Mouse (Mus musculus) cerebellum, adult 11-12 months (tissue): ENCODE results near the gene Snapc4.
A peak's percentile ranks its signal among the peaks of the same experiment; 100 is the strongest.

ENCODE experiments used
- DNase-seq: peaks from one replicate; pipeline ENCODE4 v3.0.0; 2022

Snapc4 gene

DNA sequence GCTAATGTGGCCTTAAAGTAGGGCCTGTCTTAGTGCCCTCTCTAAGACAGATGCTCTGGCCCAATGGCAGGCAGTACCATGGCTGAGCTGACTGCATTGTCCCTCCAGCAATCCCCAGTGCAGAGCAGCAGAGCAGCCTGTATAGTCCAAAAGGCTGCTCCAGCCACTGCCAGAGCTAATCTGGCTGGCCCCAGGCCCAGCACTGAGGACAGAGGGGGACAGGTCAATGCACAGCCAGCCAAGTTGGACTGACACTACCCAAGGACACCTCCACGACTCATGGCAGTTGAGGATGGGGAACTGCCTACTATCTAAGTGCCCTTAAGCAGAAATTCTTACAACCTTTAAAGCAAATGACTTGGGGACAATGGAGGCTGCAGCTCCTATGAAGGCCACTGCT is 11.9 kb downstream of the Snapc4 start:
- DNase-seq = no peak

DNA sequence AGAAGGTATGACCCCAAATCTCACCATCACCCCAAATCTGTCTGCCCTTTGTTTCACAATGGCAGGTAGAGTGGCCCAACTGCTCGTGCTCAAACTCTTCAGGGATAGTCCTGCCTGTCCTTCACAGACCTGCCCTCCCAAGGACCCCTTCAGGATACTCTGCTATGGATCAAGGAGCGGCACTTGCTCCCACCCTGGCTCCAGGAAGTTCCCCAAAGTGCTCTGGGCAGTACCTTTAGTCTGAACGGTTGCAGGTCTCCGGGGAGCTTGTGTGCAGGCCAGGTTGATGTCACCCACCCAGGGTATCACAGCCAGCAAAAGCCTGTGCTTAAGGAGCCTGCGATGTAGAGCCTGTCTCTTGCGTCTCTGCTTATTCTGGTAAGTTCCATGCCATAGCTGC is 12.5 kb downstream of the Snapc4 start:
- no peak for DNase-seq

DNA sequence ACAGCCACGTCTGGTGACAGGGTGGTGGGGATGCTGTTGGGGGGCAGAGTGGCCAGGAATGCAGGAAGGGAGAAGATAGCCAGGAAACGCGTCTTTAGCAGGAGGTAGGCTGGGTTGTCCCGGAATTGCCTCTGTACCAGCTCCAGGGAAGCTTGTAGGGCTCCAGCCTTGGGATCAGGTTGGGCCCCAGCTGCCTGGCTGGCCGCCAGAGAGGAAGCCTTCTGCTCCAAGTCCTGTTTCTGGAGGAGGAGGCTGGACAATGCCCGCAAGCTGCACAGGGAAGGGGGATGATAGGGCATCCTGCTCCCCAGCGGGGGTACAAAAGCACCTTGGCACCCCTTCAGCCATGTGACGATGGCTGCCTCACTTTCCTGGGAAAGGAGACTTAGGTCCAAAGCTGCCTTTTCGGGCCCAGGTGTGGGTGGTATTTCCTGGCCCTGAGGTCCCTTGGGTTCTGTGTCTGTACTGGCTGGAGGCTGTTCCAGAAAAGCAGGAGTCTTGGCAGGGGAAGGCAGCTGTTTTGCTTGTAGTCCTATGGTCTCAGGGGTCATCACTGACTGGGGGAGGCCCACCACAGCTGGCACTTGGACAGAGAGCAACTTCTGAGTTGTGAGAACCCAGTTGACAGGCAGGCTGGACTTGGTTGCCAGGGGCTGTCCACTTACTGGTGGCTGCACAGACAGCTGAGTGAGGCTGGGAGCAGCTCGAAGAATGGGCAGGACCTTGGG is 15.6 kb downstream of the Snapc4 start:
- DNase-seq = peak; percentile 76

DNA sequence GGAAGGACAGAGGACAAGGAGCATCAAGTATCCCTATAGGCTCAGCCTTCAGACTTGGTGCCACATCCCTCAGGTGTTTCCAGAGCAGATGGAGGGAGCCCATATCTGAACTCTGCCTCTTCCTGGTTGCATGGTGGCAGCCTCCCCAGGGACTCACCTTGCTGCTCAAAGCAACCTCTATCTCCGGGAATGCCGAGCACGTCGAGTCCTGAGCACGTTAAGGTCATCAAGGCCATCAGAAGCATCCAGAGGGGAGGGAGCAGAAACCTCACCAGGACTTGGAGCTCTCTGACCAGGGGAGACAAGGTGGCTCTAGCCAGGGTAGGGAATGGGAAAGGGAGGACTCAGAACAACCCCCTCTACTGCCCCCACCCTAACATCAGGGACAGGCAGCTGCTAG is 17.0 kb downstream of the Snapc4 start:
- no peak for DNase-seq

DNA sequence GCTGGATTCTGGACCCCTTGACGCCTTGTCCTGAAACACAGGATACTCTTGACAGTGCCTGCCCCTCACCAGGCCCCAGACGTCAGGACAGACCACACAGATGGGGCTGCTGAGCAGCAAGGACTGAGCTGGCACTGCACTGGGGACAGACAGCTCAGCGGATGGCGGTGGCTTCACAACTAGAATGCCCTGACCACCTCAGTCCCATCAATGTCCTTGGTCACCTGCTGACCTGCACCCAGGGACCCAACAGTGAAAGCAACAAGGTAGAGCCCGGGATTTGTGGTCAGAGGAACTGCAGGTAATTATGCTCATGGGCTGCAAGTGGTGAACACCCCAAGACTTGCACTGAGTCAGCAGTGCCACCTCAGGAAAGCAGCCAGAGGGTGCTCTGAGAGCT is 17.5 kb downstream of the Snapc4 start:
- no peak for DNase-seq

DNA sequence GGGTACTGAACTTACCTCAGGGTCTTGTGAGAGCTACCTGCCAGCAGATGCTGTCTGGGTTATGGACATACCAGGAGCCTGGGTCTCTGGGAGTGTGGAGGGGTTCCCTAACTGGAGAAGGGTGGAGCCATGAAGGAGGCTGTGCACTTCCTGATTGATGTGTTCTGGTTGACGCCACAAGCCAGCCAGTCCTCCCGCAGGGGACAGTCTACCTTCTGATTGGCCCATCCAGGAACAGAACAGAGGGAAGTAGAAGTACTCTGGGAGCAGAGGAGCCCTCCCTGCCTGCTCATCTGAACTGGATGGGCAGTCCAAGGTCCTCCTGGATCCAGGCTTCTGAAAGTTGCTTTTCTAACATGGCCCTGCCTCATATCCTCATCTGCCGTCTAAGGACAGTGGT is 19.7 kb downstream of the Snapc4 start, which contains the start of gene Card9:
Card9 (minus strand) TSS at position 147 of the 400 bp plus-strand sequence.
- no peak for DNase-seq

DNA sequence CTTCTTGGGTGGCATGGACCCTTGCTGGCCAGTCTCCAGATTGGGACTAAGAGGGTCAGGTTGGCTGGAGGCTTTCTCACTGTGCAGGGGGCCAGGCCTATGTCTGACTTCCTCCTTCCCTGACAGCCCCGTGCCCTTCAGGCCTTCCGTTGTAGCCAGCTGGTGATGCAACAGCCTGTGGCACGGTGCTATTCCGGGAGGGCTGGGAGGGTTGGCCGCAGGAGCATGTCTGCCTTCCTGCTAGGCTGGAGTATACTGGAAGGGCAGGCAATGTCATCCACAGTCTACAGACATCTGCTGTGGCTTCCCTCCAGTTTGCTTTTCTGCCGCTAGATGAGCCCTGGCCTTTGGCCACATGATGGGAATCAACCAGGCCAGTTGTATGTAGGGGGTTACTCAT is 20.5 kb downstream of the Snapc4 start:
- DNase-seq = no peak

DNA sequence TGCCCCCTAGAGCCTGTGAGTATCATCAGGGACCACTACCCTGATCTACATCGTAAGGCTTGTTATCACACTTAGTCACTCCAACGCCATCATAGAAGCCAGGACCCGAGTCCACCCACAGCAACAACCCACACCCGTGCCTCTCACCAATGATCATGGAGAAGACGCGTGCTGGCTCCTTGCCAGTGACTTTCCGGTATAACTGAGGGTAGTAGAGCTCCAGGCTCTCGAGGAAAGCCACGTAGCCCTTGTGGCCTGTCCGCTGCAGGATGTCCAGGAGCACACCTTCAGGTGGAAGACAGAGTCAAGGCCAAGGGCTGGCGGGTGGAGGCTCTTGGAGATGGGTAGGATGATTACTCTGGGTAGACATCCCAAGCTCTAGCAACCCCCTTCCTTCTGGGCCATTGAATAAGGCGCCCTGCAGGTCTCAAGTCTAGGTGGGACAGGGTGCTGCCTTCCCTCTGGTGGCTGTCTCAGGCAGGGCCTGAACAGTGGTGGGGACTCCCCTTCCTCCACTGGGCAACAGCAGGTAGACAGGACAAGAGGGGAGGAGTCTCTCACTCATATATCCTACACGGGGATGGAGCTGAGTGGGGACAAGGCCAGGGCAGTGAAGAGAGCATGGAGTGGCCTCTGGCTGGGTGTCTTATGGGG is 21.7 kb downstream of the Snapc4 start:
- no peak for DNase-seq

DNA sequence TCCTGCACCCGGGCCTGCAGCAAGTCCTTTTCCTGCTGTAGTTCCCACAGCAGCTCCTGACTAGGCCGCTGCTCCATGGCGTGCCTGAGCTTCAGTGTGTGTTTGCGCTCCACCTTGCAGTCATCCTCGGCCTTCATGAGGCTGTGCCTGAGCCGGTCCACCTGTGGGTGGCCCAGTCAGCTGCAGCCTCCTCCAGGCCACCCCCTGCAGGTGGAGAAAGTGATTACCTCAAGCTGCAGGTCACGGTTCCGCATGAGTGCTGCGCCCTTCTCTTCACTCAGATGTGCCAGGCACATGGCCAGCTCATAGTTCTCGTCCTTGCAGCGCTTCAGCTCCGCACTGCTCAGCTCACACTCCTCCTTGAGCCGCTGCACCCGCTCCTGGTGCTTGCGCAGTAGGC is 23.0 kb downstream of the Snapc4 start:
- DNase-seq = peak; percentile 49

DNA sequence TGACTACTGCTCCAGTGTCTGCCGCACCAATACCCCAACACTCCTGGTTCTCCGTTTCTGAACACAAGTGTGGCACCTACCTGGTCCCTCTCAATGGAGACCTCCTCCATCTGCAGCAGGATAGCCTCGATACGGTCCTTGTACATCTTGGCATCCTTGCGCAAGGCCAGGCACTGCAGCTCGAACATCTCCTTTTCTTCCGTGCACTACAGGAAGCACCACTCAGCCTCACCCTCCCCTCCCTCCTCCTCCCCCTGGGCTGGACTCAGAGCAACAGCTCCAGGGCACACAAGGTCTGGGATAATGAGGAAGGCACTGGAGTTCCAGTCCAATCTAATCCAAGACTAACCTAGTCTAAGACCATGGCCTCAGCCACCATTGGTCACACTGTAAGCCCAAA is 23.8 kb downstream of the Snapc4 start:
- peak; percentile 30 for DNase-seq

DNA sequence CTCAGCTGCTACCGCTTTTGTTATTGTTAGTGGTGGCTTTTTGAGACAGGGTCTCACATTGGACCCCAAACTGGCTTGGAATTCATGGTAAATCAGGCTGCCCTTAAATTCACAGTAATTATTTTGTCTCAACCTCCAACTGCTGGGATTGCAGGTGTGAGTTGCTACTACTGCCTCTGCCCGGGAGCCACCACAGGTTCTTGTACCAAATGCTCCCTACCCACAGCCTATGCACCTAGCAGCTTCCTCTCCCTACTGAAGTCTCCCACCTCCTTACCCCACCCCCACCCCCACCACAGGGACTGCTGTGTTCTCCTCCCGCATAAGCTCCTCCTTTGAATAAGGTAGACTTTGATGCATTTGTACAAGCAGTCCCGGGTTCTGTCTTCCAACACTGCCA is 24.2 kb downstream of the Snapc4 start:
- no peak for DNase-seq

DNA sequence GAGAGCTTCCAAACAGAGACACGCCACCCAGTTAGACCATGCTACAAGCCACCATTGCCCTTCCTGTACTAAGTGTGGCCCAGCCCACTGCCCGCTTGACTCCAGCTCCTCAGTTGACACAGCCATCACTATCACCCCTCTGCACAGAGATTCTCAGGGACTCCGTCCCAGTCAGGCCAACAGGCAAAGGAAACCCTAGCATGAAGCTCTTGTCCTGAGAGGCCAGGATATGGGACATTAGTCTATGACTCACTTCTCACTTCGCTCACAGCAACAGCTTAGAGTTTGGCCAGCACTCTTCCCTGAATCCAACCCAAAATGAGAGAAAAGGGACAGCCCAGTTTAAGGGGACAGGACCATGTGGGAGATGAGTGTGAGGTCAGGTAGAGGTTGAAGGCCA is 26.1 kb downstream of the Snapc4 start:
- no peak for DNase-seq

DNA sequence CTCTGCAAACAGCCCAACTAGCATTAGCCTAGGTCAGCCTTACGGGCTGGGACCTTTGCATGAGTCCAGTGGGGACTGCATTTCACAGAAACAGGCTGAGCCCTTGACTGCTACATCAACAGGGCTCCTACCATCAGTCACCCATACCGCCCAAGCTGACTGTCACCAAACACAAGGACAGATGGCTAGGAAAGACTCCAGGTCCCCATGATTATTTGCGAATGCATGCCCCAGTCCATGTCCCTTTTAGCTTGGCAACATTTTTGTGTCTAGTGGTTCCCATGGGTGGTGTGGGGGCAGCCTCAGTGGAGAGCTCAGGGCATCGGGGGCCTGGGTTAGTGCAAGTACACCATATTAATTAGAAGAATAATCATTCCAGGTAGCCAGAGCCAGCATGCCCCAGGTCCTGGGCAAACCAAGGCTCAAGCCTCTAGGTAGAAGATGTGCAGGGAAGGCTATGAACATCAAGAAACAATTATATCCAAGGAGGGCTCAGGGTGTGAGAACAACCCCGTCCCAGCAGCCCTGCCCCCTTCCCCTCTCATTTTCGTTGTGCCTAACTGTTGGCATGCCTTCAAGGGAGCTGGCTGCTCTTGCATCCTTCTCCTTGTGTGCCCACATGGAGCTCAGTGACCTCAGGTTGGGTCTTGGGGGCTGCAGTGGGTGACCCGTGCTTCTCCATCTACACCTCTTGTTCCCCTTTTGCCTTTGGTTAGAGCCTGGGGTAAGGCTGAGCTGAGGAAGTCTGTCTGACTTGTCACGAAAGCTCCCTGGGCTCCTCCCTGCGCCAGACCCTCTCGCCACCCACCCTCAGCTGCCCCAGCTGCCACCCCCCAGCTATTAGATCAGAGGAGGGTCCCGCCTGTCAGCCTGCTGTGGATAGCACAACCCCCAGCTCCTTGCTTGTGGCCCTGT is 27.1 kb downstream of the Snapc4 start:
- peak; percentile 68 for DNase-seq

DNA sequence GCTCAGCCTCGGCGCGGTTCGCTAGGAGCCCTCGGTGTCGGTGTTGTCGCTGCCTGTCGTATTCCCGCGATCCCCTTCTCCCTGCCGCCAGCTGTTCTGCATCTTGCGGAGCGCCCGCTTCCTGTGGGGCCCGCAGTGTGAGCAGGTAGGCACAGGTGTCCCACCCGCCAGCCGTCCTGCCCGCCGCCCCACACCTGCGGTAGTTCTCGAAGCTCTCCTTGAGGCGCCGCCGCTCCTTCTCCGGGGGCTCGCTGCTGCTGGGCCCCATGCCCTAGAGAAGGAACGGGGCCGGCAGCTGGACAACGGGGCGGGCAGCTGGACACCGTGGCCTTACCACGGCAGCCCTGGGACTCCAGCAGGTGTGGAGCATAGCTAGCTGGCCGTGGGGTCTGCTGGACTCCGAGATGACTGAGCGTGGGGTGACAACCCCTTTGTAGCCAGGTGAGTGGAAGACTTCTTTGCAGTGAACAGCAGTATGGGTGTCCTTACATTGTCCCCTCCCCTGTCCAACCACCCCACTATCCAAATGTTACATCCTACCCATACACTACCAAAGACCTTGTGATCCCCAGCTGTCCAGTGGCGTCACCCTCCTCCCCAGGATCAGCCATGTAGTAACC is 28.1 kb downstream of the Snapc4 start:
- peak; percentile 71 for DNase-seq

DNA sequence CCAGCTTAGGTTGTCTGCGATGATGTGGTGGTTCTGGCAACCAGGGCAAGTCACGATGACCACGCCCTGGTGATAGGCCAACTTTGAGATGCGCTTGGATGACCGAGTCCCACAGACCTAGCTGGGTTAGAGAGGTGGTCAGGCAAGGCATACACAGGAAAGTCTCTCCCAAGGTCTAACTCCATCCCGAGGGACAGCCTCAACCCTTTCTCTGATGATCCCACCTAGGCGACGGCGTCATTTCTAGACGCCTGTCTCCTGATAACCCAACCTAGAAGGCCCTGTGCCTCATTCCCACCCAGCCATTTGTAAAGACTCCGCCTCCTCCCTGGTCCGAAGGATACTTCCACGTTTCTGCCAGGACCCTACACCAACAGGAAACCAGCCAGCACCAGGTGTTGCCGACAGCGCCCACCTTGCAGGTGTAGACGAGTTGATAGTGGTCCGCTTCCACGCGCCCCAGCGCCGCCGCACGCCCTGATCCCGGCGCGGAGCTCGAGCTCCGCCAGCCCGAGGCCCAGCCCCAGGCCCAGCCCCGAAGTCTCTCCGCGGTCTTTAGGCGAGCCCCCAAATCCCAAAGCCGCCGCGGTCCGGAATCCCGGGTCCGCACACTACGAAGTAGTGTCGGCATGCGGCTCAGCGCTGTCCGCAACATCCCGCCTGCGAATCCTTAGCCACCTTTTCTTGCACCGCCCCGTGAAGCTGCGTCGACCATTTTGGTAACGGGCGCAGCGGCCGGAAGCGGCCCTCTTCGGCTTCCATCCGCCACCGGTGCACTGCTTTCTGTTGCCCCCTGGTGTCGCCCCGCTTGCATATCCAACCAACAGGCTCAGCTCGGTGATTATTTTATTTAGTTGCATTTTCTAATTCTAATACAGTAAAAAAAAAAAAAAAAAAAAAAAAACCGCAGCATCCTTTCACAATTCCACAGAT is 28.8 kb downstream of the Snapc4 start, which contains the start of gene Dnlz:
Dnlz (minus strand) TSS at position 753 of the 933 bp plus-strand sequence.
- DNase-seq = peak; percentile 92

DNA sequence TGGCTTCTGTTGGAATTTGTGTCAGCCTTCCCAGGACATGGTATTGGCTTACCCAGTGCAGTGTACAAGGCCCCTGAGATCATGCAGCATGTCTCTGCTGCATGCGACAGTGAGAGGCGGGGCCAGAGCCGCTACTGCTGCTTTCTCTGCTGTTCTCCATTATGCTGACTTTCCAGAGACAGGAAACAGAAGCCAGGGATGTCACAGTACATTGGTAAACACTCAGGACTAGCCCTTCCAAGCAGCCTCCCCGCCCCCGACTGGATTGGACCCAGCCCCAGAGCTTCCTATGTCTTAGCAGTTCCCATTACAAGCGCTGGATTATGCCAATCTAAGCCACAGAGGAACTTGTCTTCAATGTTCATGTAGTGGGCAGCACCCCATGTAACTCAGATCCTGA is 32.2 kb downstream of the Snapc4 start:
- DNase-seq = no peak

DNA sequence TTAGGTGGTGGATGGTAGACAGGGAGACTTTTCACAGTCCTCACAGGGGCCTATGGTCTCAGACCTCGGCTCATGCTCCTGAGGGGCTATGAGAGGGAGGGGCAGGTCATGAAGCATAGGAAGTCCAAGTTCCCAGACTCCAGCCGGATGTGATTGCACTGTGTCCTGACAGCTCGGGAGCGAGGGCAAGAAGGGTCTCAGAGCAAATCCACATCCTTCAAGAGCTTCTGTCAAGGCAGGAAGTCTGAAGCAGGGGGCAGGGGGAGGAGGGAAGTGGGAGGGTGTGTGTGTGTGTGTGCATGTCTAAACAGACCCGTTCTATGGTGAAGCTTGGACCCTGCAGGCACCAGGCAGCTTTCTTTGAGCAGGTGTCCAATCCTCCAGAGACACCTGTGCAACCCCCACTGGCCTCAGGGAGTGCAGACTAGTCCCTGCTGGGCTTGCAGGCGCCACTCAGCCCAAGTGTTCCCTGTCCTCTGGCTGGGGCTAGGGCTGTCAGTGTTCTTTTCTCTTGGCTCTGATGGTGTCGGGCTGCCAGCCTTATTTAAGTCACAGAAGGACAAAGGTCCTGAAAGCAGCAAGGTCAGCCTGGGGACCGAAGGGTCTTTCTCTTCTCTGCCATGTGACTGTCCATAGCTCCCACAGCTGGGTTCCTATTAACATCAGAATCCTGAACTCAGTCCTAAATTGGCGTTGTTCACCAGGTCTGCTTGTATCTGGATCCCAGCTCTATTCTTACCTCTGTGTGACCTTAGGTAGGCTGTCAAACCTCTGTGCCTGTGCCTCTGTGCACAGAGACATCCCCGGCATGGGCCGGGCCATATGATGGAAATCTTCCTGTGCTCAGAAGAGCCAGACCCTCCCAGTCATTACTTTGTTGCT is 37.6 kb downstream of the Snapc4 start:
- no peak for DNase-seq

DNA sequence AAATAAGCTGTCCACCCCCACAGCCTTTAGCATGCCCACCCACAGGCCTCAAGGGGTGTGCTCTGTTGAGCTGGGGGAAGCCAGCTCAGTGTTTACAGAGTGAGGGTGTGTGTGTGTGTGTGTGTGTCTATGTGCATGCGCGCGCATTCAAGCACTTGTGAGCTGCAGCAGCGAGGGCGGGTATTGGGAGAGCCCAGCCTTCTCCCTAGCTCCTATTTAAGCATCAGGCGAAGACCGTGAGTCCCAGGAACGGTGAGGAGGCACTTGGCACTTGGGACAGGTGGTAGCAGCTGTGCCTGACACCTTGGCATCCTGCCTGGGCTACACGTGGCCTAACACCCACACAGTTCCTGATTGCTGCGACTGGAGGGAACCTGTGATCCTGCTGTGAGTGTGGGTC is 38.4 kb downstream of the Snapc4 start:
- peak; percentile 85 for DNase-seq

DNA sequence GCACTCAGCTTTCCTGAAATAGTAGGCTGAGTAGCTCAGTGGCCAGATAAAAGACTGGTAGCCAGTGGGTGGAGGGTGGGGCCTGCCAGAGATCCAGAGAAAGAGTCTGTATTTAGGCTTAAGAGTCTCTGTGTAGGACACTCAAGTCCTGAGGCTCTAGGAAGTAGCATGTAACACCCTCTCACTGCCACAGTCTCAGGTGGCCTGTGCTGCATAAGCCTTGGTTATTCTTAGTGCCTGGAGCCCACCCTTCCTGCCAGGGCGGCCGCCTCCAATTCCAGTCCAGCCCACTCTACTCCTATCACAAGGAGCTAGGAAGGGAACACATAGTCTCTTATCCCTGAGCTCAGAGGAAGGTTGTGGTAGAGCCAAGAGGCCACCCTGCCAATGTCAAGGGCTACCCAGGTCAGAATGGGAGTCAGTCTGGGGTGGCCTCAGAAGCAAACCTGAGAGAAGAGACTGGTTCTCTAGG is 38.9 kb downstream of the Snapc4 start:
- DNase-seq = no peak

DNA sequence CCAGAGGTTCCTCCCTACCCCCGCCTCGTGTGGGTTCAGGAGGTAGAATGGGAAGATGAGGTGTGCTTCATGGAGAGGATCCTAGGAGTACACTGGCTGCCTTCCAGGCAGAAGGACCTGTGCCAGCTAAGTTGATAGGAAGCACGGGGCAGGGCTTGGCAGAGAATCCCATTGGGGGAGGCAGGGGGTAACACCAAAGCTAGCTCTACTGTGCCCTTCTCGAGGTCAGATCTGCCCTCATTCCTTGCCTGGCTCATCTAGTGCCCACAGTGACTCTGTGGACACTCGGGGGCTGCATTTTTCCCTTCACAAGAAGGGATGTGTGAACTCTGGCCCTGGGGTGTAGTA is 41.3 kb downstream of the Snapc4 start:
- DNase-seq = peak; percentile 74
